Mouse (Mus musculus): Measurements from ENCODE around the gene Lrr1. TPM values are rescaled to one million over a fixed set of nuclear protein-coding genes. Genes with fewer than 3 reads are reported as not detected.

Lrr1 gene
- total and polyA plus RNA-seq, 3 experiments, result 14.1 to 23.1 TPM; not detected in 1

DNA sequence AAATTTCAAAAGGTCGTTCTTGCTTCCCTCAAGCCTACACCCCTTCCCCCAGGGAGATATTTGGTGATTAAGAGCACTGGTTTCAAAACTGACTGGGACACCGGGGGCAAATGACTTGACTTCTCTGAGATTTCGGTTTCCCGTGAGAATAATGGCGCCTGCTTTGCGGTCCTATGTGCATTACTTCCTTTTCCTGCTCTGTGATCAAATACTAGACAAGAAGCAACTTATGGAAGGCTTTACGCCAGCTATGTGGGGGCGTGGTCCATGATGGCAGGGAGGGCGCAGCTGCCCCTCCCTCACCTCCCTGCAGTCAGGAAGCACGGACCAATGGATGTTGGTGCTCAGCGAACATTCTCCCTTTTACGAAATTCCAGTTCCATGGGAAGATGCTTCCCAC lies 38.1 kb upstream of the Lrr1 start:
- Histone ChIP-seq H3K27ac (ENCODE audit: control insufficient read depth, low read depth, low read length) (no peak overlapping the region), H3K4me3 (ENCODE audit: control insufficient read depth in 1 of 2, insufficient read depth in 1 of 2, low read depth in 2 of 2, low read length in 2 of 2) (peak overlapping the region; percentile 47 to 87), H3K4me1 (ENCODE audit: control insufficient read depth in 1 of 2, insufficient read depth in 2 of 2, low read length in 2 of 2) (peaks cover 5 to 24% of the 10 kb centered on the region in 2 experiments), H3K36me3 (ENCODE audit: control insufficient read depth in 1 of 2, insufficient read depth in 2 of 2, low read length in 2 of 2) (peaks cover 0 to 20% of the 10 kb centered on the region in 2 experiments; a peak in 2 of 4 replicates), H3K79me2 (ENCODE audit: control insufficient read depth, insufficient read depth, low read length, poor library complexity) (no peaks in the 10 kb centered on the region), H3K9ac (ENCODE audit: control insufficient read depth, low read depth, low read length, poor library complexity, severe bottlenecking) (peak overlapping the region; percentile 55), H3K9me3 (replicated peaks; ENCODE audit: insufficient read depth, low read length) (no peaks in the 10 kb centered on the region), H3K27me3 (ENCODE audit: control insufficient read depth in 1 of 2, insufficient read depth in 2 of 2, low read length in 2 of 2) (no peaks in the 10 kb centered on the region)
- TF ChIP-seq POLR2A (IDR thresholded peaks at IDR 0.05; ENCODE audit: control insufficient read depth in 1 of 2, insufficient read depth in 1 of 2, low read depth in 1 of 2, low read length in 2 of 2, poor library complexity in 1 of 2), result peak in 1 of 2 experiments; percentile 42; a peak in 1 of 4 replicates
- no peak for TF ChIP-seq EP300 (IDR thresholded peaks at IDR 0.05; ENCODE audit: low read depth in 1 of 2, low read length in 2 of 2)
- peak; percentile 12; the same call in 1 of the 2 replicates for TF ChIP-seq NELFE (IDR thresholded peaks at IDR 0.05; ENCODE audit: low read depth, low read length)
- no peak for TF ChIP-seq BHLHE40 (IDR thresholded peaks at IDR 0.05; ENCODE audit: borderline replicate concordance, low read depth, low read length)
- peak; percentile 71 for DNase-seq (ENCODE audit: low read depth, low spot score)

DNA sequence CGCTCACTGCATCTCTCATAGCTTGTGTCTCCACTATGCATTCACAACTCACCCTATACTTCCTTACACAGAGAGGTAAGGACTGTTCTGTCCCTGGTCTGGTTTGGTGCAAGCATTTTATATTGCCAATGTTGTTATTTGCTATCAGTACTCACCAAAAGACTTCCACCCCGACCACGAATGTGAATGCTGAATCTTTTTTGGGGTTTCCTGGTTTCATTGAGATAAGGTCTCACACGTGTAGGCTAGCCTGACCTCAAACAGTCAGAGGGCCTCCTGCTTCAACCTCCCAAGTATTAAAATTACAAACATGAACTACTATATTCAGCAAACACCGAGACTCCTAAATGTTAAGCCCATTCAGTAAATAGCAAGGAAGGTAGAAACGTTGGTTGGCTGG lies 37.3 kb upstream of the Lrr1 start:
- TF ChIP-seq SIN3A (IDR thresholded peaks at IDR 0.05; ENCODE audit: low read length) (peak; percentile 38; the same call in 1 of the 2 replicates), ZNF384 (IDR thresholded peaks at IDR 0.05; ENCODE audit: low read depth, low read length) (no peak), RCOR1 (IDR thresholded peaks at IDR 0.05; ENCODE audit: low read depth, low read length) (peak; percentile 80), RAD21 (IDR thresholded peaks at IDR 0.05; ENCODE audit: low read depth, low read length) (no peak), BHLHE40 (IDR thresholded peaks at IDR 0.05; ENCODE audit: borderline replicate concordance, low read depth, low read length) (peak; percentile 96), GATA1 (IDR thresholded peaks at IDR 0.05; ENCODE audit: low read depth, low read length) (peak; percentile 69), TAL1 (IDR thresholded peaks at IDR 0.05; ENCODE audit: low read length) (peak; percentile 55), MYC (IDR thresholded peaks at IDR 0.05; ENCODE audit: low read depth, low read length) (peak; percentile 61; the same call in 1 of the 2 replicates), CHD1 (IDR thresholded peaks at IDR 0.05; ENCODE audit: low read depth, low read length) (no peak), ETS1 (IDR thresholded peaks at IDR 0.05; ENCODE audit: low read depth, low read length) (peak; percentile 68), EP300 (IDR thresholded peaks at IDR 0.05; ENCODE audit: low read depth in 1 of 2, low read length in 2 of 2) (peak; percentile 35 to 77; a peak in 3 of 4 replicates), TBP (IDR thresholded peaks at IDR 0.05; ENCODE audit: low read depth, low read length) (no peak), MAX (IDR thresholded peaks at IDR 0.05; ENCODE audit: low read length) (peak; percentile 29; the same call in 1 of the 2 replicates), MXI1 (IDR thresholded peaks at IDR 0.05; ENCODE audit: low read depth, low read length) (peak; percentile 59; the same call in 1 of the 2 replicates), TCF12 (IDR thresholded peaks at IDR 0.05; ENCODE audit: low read depth, low read length) (peak; percentile 71)
- H3K36me3 ChIP-seq (ENCODE audit: control insufficient read depth in 1 of 2, insufficient read depth in 2 of 2, low read length in 2 of 2), result peaks cover 0 to 16% of the 10 kb centered on the region in 2 experiments; a peak in 2 of 4 replicates
- DNase-seq (ENCODE audit: low read depth, low spot score), result peak; percentile 59
- H3K27me3 ChIP-seq (ENCODE audit: control insufficient read depth in 1 of 2, insufficient read depth in 2 of 2, low read length in 2 of 2), result peaks cover 0 to 2% of the 10 kb centered on the region in 2 experiments; a peak in 1 of 4 replicates
- H3K4me1 ChIP-seq (ENCODE audit: control insufficient read depth in 1 of 2, insufficient read depth in 2 of 2, low read length in 2 of 2), result peaks cover 3 to 20% of the 10 kb centered on the region in 2 experiments
- no peak overlapping the region for H3K9ac ChIP-seq (ENCODE audit: control insufficient read depth, low read depth, low read length, poor library complexity, severe bottlenecking)
- H3K79me2 ChIP-seq (ENCODE audit: control insufficient read depth, insufficient read depth, low read length, poor library complexity), result no peaks in the 10 kb centered on the region
- H3K9me3 ChIP-seq (replicated peaks; ENCODE audit: insufficient read depth, low read length), result no peaks in the 10 kb centered on the region
- peak overlapping the region in 1 of 2 experiments; percentile 47; a peak in 1 of 4 replicates for H3K4me3 ChIP-seq (ENCODE audit: control insufficient read depth in 1 of 2, insufficient read depth in 1 of 2, low read depth in 2 of 2, low read length in 2 of 2)
- peak overlapping the region; percentile 30; the same call in 1 of the 2 replicates for H3K27ac ChIP-seq (ENCODE audit: control insufficient read depth, low read depth, low read length)
